In the genomic region with DNA sequence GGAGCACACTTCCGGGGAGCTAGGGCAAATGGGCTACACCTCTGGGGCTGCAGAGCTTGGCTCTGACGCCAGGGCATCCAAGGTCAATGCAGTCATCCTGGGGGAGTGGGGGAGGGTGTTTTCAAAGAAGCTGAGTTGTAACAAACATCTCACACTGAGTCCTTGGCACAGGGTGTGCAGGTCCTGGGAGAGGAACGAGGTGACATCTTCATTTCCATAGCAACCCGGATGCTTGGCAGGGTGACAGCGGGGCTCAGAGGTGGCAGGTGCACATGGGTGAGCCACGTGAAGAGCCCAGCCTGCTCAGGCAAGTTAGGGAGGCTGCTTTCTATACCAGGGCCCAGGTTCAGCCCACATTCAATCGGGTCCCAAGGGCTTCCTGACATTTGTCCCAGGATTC, we compare ENCODE assay signal across 9 mouse cellular contexts. TPM values are rescaled to one million over a fixed set of nuclear protein-coding genes. Genes with fewer than 3 reads are reported as not detected.
DNase-seq lines count a peak whose midpoint lies in the region; ATAC-seq lines count a peak whose summit lies in the region.
"Had no signal": no experiment of that assay in that cellular context is flagged by ENCODE, and none has a peak within 500 bp of the region (broad histone marks: within the 10 kb centered on the region; RNA-seq: fewer than 3 reads in every experiment).

No protein-coding gene starts in this region.

- no peak for ATAC-seq in megakaryocyte-erythroid progenitor cell, adult 5-6 weeks (replicated peaks; ENCODE audit: low FRiP score, low TSS enrichment, poor library complexity, severe bottlenecking)

- DNase-seq in kidney, postnatal 25 days = peak; percentile 47 to 79
- no peak for DNase-seq in kidney, postnatal 4 days
- peak; percentile 73 for DNase-seq in adrenal gland, postnatal 25 days
- peak; percentile 91 for DNase-seq in cerebellum, adult 8-10 months
- peak; percentile 52 for DNase-seq in right cerebral cortex, postnatal 14 days
- no peak for DNase-seq in layer of hippocampus, adult 18-20 months (ENCODE audit: low spot score in 2 of 2)
- DNase-seq: liver, embryonic 13.5 days; thymus, adult 18-20 months had no signal

RNA-seq across cellular contexts. Expression of a gene that starts 52.1 kb away (rescaled TPM):
- 20.9 and 25.4 TPM in 2 replicates for total RNA-seq in adrenal gland, postnatal 25 days (2021)
- total RNA-seq in layer of hippocampus, adult 18-20 months (2021) = 10 to 100 TPM; 31.5 to 35.9 TPM
- 1.4 and 2.4 TPM in 2 replicates for total RNA-seq in megakaryocyte-erythroid progenitor cell, adult 5-6 weeks (2014; fragmentation: Nextera tagmentation)
- 1.1 and 2.1 TPM in 2 replicates for total RNA-seq in megakaryocyte-erythroid progenitor cell, adult 5-6 weeks (2017)

Comparison
In these comparisons a context has a peak if more than half of its experiments do, and no peak if none do; other contexts are left out.
1. DNase-seq: peak in kidney, postnatal 25 days (2 of 2), adrenal gland, postnatal 25 days (single experiment), cerebellum, adult 8-10 months (single experiment) and right cerebral cortex, postnatal 14 days (single experiment); none in kidney, postnatal 4 days (0 of 2) and layer of hippocampus, adult 18-20 months (0 of 2).